Mouse (Mus musculus) layer of hippocampus, adult 2 months (tissue): Measurements from ENCODE around the gene Gm49403. TPM values are rescaled to one million over a fixed set of nuclear protein-coding genes. Genes with fewer than 3 reads are reported as not detected.

Experiments
- DNase-seq, 2 experiments: peaks; one replicate each; pipeline ENCODE4 v3.0.0; 2022; ENCODE audit warnings: low spot score in 2 of 2
- H3K27ac ChIP-seq: fragments of 200-600 bp; 2 replicates; pipeline ENCODE4 v1.8.1; 2022
- H3K4me3 ChIP-seq: fragments of 200-600 bp; 2 replicates; pipeline ENCODE4 v1.8.1; 2022; ENCODE audit warnings: mild to moderate bottlenecking
- CTCF ChIP-seq: fragments of 200-600 bp; conservative IDR thresholded peaks from 2 replicates; pipeline ENCODE4 v1.8.1; 2022; ENCODE audit warnings: antibody characterized with exemption, mild to moderate bottlenecking, moderate library complexity
- microRNA-seq, 2 experiments: library from miRNA; unstranded; fragments of <30 nt; microRNA quantifications; one replicate each; pipeline ENCODE4 v1.2.0; 2021
- total RNA-seq, 2 experiments: library from RNA; stranded (reverse); gene quantifications; 2 replicates each; pipeline ENCODE4 v1.2.3; 2021

The Gm49403 gene
- total RNA-seq, 2 experiments from 2014 or later: not detected

- TF ChIP-seq CTCF: peak; percentile 64
- Histone ChIP-seq H3K27ac (peak within 1 kb of the TSS; percentile 85), H3K4me3 (peak within 1 kb of the TSS; percentile 68)
- peak in 1 of 2 experiments; percentile 49 for DNase-seq
These were observed 45.7 kb downstream of the Gm49403 start, which contains the start of the genes Rom1 and Eml3 for GRCm38 (mm10) chr19:8929224-8930088. TSS of gene Rom1 (minus strand) at chr19:8929356. TSS of gene Eml3 (plus strand) at chr19:8929552.

- H3K27ac ChIP-seq: peak overlapping the region; percentile 85
- DNase-seq: no peak
- no peak for TF ChIP-seq CTCF
- H3K4me3 ChIP-seq: peak overlapping the region; percentile 68
These were observed 46.4 kb downstream of the Gm49403 start for GRCm38 (mm10) chr19:8930117-8930516.

- DNase-seq: no peak
- Histone ChIP-seq H3K27ac (no peak overlapping the region), H3K4me3 (no peak overlapping the region)
- no peak for TF ChIP-seq CTCF
These were observed 47.0 kb downstream of the Gm49403 start for GRCm38 (mm10) chr19:8930771-8931170.

GRCm38 (mm10) chr19:8936736-8937135 is 53.0 kb downstream of the Gm49403 start:
- Histone ChIP-seq H3K27ac (no peak overlapping the region), H3K4me3 (no peak overlapping the region)
- no peak for TF ChIP-seq CTCF
- DNase-seq: no peak

Small RNAs within 50 kb of the gene (microRNA-seq; reads per million reads assigned to microRNA genes)
- 0 reads per million in 2 experiments for gene Mir5136

Other genes starting within 250 kb of the Gm49403 start
- gene Chrm1, start 220.1 kb upstream of the Gm49403 start, total RNA-seq: 100 to 1,000 TPM; 179 to 190 TPM
- 100 to 1,000 TPM; 149 to 151 TPM for gene Slc3a2, start 160.6 kb upstream of the Gm49403 start, total RNA-seq
- 10 to 100 TPM; 47.4 to 55.0 TPM for gene Wdr74, start 148.1 kb upstream of the Gm49403 start, total RNA-seq
- 1 to 10 TPM; 1.5 to 3.4 TPM for gene 1700092M07Rik, start 143.2 kb upstream of the Gm49403 start, total RNA-seq
- gene Stx5a, start 142.5 kb upstream of the Gm49403 start, total RNA-seq: 10 to 100 TPM; 69.5 to 78.4 TPM
- 100 to 1,000 TPM; 102 to 106 TPM for gene Nxf1, start 126.9 kb upstream of the Gm49403 start, total RNA-seq
- gene Tmem223, start 112.9 kb upstream of the Gm49403 start, total RNA-seq: 10 to 100 TPM; 75.4 to 82.7 TPM
- 1 to 10 TPM; 7.4 to 7.7 TPM for gene Tmem179b, start 109.5 kb upstream of the Gm49403 start, total RNA-seq
- gene Taf6l, start 97.5 kb upstream of the Gm49403 start, total RNA-seq: 10 to 100 TPM; 15.7 to 18.4 TPM
- 100 to 1,000 TPM; 113 to 120 TPM for gene Polr2g, start 85.4 kb upstream of the Gm49403 start, total RNA-seq
- 1 to 10 TPM; 5.8 to 6.5 TPM for gene Zbtb3, start 81.4 kb upstream of the Gm49403 start, total RNA-seq
- gene Ttc9c, start 64.6 kb upstream of the Gm49403 start, total RNA-seq: 10 to 100 TPM; 36.5 to 37.9 TPM
- gene Hnrnpul2, start 63.9 kb upstream of the Gm49403 start, total RNA-seq: 100 to 1,000 TPM; 123 to 127 TPM
- 1 to 10 TPM in 1 of 2 experiments, not detected in 1; 3.4 TPM for gene AC129217.1, start 54.2 kb upstream of the Gm49403 start, total RNA-seq
- gene Bscl2, start 46.5 kb upstream of the Gm49403 start, total RNA-seq: 100 to 1,000 TPM; 101 TPM
- gene Gng3, start 44.7 kb upstream of the Gm49403 start, total RNA-seq: 100 to 1,000 TPM; 160 TPM
- gene Lrrn4cl, start 33.2 kb upstream of the Gm49403 start, total RNA-seq: under 1 TPM; 0.32 to 0.44 TPM
- gene Ubxn1, start 12.4 kb upstream of the Gm49403 start, total RNA-seq: 100 to 1,000 TPM in 1 of 2 experiments, 10 to 100 TPM in 1; 93.5 to 100 TPM
- gene Uqcc3, start 3.0 kb upstream of the Gm49403 start, total RNA-seq: 10 to 100 TPM; 32.5 to 32.8 TPM
- gene Lbhd1, start 198 bp upstream of the Gm49403 start, total RNA-seq: 1 to 10 TPM; 4.8 to 6.6 TPM
- gene 1810009A15Rik, start 4.9 kb downstream of the Gm49403 start, total RNA-seq: 10 to 100 TPM; 25.3 to 30.0 TPM
- 1 to 10 TPM; 2.0 to 2.9 TPM for gene Gm49416, start 5.0 kb downstream of the Gm49403 start, total RNA-seq
- 10 to 100 TPM; 24.4 to 25.6 TPM for gene Ints5, start 9.1 kb downstream of the Gm49403 start, total RNA-seq
- gene Ganab, start 14.1 kb downstream of the Gm49403 start, total RNA-seq: 100 to 1,000 TPM; 114 to 118 TPM
- gene B3gat3, start 36.4 kb downstream of the Gm49403 start, total RNA-seq: 100 to 1,000 TPM; 167 to 191 TPM
- 1 to 10 TPM; 4.4 to 5.7 TPM for gene Rom1, start 45.4 kb downstream of the Gm49403 start, total RNA-seq
- 10 to 100 TPM; 11.5 to 11.7 TPM for gene Eml3, start 45.6 kb downstream of the Gm49403 start, total RNA-seq
- 10 to 100 TPM; 58.0 to 68.7 TPM for gene Mta2, start 57.9 kb downstream of the Gm49403 start, total RNA-seq
- gene Tut1, start 69.9 kb downstream of the Gm49403 start, total RNA-seq: 10 to 100 TPM; 20.7 to 20.8 TPM
- 100 to 1,000 TPM; 238 to 242 TPM for gene Eef1g, start 83.1 kb downstream of the Gm49403 start, total RNA-seq
- gene Ahnak, start 105.4 kb downstream of the Gm49403 start, total RNA-seq: 10 to 100 TPM; 19.4 to 21.9 TPM
- not detected for gene Scgb1a1, start 204.0 kb downstream of the Gm49403 start, total RNA-seq